Mouse (Mus musculus) heart, postnatal 0 days (tissue): ENCODE data around the gene Olfr1271. TPM values are rescaled to one million over a fixed set of nuclear protein-coding genes. Genes with fewer than 3 reads are reported as not detected.
"Not testable (repeated sequence)": the region's sequence is repeated elsewhere in the genome, so short reads cannot be mapped to it uniquely, and the experiment has no call there.

ENCODE experiments used
- ATAC-seq: fragments of 200-750 bp; cut with Nextera tagmentation; 2 replicates; pipeline ENCODE4 v1.8.0; 2017; ENCODE audit warnings: low read depth, moderate number of reproducible peaks, moderate library complexity; ENCODE audit not compliant: insufficient read depth
- DNase-seq: peaks from one replicate; pipeline ENCODE4 v3.0.0-alpha.2; 2016; ENCODE audit warnings: low spot score
- H3K27ac ChIP-seq: fragments of 300-500 bp; sonication (generic); 2 replicates; pipeline ENCODE4 v1.5.1; 2014; ENCODE audit warnings: low read depth, mild to moderate bottlenecking
- H3K27me3 ChIP-seq: fragments of 300-500 bp; sonication (generic); 2 replicates; pipeline ENCODE4 v1.6.1; 2014; ENCODE audit warnings: low read length, mixed read lengths; ENCODE audit not compliant: control insufficient read depth, insufficient read depth
- H3K36me3 ChIP-seq: fragments of 300-500 bp; sonication (generic); replicated peaks from 2 replicates; pipeline ENCODE4 v1.6.1; 2014; ENCODE audit warnings: low read length, mixed read lengths; ENCODE audit not compliant: control insufficient read depth, insufficient read depth
- H3K4me1 ChIP-seq: fragments of 300-500 bp; sonication (generic); 2 replicates; pipeline ENCODE4 v1.6.1; 2014; ENCODE audit warnings: antibody characterized with exemption; ENCODE audit not compliant: control insufficient read depth, insufficient read depth
- H3K4me2 ChIP-seq: fragments of 300-500 bp; sonication (generic); 2 replicates; pipeline ENCODE4 v1.6.1; 2014; ENCODE audit warnings: low read depth, mild to moderate bottlenecking, low read length, moderate library complexity
- H3K4me3 ChIP-seq: fragments of 300-500 bp; sonication (generic); 2 replicates; pipeline ENCODE4 v1.5.1; 2014; ENCODE audit warnings: low read depth, low read length
- H3K9ac ChIP-seq: fragments of 300-500 bp; sonication (generic); replicated peaks from 2 replicates; pipeline ENCODE4 v1.6.1; 2014; ENCODE audit warnings: low read depth, low read length, mixed read lengths
- H3K9me3 ChIP-seq: fragments of 300-500 bp; sonication (generic); replicated peaks from 2 replicates; pipeline ENCODE4 v1.6.1; 2016; ENCODE audit warnings: low read length; ENCODE audit not compliant: control insufficient read depth
- CTCF ChIP-seq: IDR thresholded peaks from 2 replicates; pipeline ENCODE4 v1.5.1; 2016; ENCODE audit warnings: antibody characterized with exemption, control low read depth, low read depth
- EP300 ChIP-seq: IDR thresholded peaks from 2 replicates; pipeline ENCODE4 v1.6.1; 2016; ENCODE audit warnings: antibody characterized with exemption, low read depth
- WGBS: fragments of 180-500 bp; shearing (Covaris S2); extraction: QIAGEN DNeasy Blood & Tissue Kit; methylation state at CpG from one replicate; pipeline ENCODE4 v1.1.7; 2014; 5-methylcytosine and 5-hydroxymethylcytosine counted together
- polyA plus RNA-seq: library from polyadenylated mRNA; unstranded; fragments of >200 nt; fragmentation: Nextera tagmentation; extraction: Ambion mirVana; gene quantifications from 2 replicates; pipeline ENCODE4 v1.2.1, GENCODE M21; 2015
- total RNA-seq: library from RNA; depleted of rRNA; stranded (reverse); fragments of >200 nt; gene quantifications from 2 replicates; pipeline ENCODE4 v1.2.3, GENCODE M21; 2014; ENCODE audit warnings: low replicate concordance; rRNA removed

Olfr1271 gene
- not detected in 2 replicates for total RNA-seq
- not detected in 2 replicates for polyA plus RNA-seq

DNA sequence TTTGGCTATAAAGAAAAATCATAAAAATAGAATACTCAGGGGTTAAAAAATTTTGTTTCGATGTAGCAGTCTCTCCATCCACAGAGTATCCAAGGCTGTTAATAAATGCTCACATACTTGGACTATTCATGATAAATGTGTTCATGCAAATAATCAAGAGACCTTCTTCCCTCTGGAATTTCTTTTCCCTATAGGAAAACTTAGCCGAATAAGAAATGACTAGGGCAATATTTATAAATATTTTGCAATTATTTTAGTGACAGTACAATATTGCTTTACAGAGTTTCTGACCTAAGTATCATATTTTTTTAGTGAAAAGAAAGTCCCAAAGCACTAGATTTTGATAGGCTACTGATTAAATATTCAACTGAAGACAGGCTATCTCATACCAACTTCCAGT lies at the start of gene Olfr1271:
Gene Olfr1271 (minus strand): TSS at position 101 of the 400 bp plus-strand sequence.
- H3K27ac ChIP-seq = no peak within 1 kb of the TSS
- WGBS = 68% methylated on average over 2 of the region's 2 CpGs
- ATAC-seq = no peak

GRCm38 (mm10) chr2:90292741-90293140 lies 21.9 kb upstream of the Olfr1271 start, which contains the start of gene Olfr1272:
Gene Olfr1272 (minus strand): TSS chr2:90292841.
- whole genome bisulfite sequencing = 89% methylated on average over 6 of the region's 6 CpGs
- DNase-seq = no peak
- H3K27ac ChIP-seq = no peak within 1 kb of the TSS

More for the DNA sequence above, at the start of gene Olfr1271:
- Histone ChIP-seq H3K4me2 (no peak within 1 kb of the TSS), H3K9me3 (no peaks in the 10 kb centered on the region), H3K4me3 (no peak within 1 kb of the TSS), H3K4me1 (no peaks in the 10 kb centered on the region), H3K9ac (no peak within 1 kb of the TSS), H3K27me3 (no peaks in the 10 kb centered on the region), H3K36me3 (no peaks in the 10 kb centered on the region)
- DNase-seq = no peak
- TF ChIP-seq EP300 = no peak
- TF ChIP-seq CTCF = no peak

GRCm38 (mm10) chr2:90257492-90257891 lies 13.3 kb downstream of the Olfr1271 start, which contains the start of gene Olfr142:
Gene Olfr142 (minus strand): TSS chr2:90257592.
- Histone ChIP-seq H3K4me3 (no peak within 1 kb of the TSS), H3K4me1 (no peaks in the 10 kb centered on the region), H3K27ac (no peak within 1 kb of the TSS), H3K9ac (no peak within 1 kb of the TSS), H3K9me3 (no peaks in the 10 kb centered on the region), H3K36me3 (no peaks in the 10 kb centered on the region), H3K4me2 (no peak within 1 kb of the TSS), H3K27me3 (no peaks in the 10 kb centered on the region)
- DNase-seq = no peak
- WGBS = 75% methylated on average over 4 of the region's 4 CpGs
- no peak for ATAC-seq
- TF ChIP-seq CTCF (no peak), EP300 (no peak)

More at GRCm38 (mm10) chr2:90292741-90293140, 21.9 kb upstream of the Olfr1271 start, which contains the start of gene Olfr1272:
- no peak within 1 kb of the TSS for H3K4me3 ChIP-seq
- TF ChIP-seq CTCF (no peak), EP300 (no peak)
- H3K4me1 ChIP-seq = no peaks in the 10 kb centered on the region
- H3K9ac ChIP-seq = no peak within 1 kb of the TSS
- H3K36me3 ChIP-seq = no peaks in the 10 kb centered on the region
- no peaks in the 10 kb centered on the region for H3K27me3 ChIP-seq
- H3K4me2 ChIP-seq = no peak within 1 kb of the TSS
- no peak for ATAC-seq
- no peaks in the 10 kb centered on the region for H3K9me3 ChIP-seq

DNA sequence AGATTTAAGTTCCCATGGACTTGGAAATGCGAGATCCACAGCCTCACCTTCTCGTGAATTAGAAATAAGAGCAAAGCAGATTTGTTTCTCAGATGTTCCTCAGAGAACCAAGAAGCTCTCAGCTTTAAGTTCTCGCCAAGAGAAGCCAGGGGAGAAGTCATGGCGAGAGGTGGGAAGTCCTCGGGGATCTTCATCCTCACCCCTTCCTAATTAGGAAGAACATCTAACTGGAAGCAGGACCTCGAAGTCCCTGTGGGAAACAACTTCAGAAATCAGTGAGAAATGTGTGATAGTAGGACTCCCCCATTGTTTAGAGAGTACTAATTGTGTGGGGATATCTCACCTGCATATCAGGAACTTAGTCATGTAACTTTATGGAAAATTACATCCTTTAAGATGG lies 46.4 kb downstream of the Olfr1271 start, which contains the start of gene Olfr1506:
Gene Olfr1506 (minus strand): TSS at position 101 of the 400 bp plus-strand sequence.
- H3K4me1 ChIP-seq, H3K9me3 ChIP-seq, ATAC-seq, H3K27me3 ChIP-seq, H3K4me3 ChIP-seq, H3K27ac ChIP-seq, H3K4me2 ChIP-seq, H3K36me3 ChIP-seq, DNase-seq, H3K9ac ChIP-seq: not testable (repeated sequence)
- no CpG with 5 or more reads among the region's 6 CpGs for WGBS

Other genes with a start within 250 kb of the Olfr1271 start
- not detected in 2 replicates for gene Olfr1264, start 245.5 kb downstream of the Olfr1271 start, total RNA-seq
- not detected in 2 replicates for gene Olfr1264, start 245.5 kb downstream of the Olfr1271 start, polyA plus RNA-seq
- not detected in 2 replicates for gene Olfr1265, start 235.7 kb downstream of the Olfr1271 start, total RNA-seq
- gene Olfr1265, start 235.7 kb downstream of the Olfr1271 start, polyA plus RNA-seq = not detected in 2 replicates
- not detected in 2 replicates for gene Olfr140, start 207.4 kb downstream of the Olfr1271 start, total RNA-seq
- not detected in 2 replicates for gene Olfr140, start 207.4 kb downstream of the Olfr1271 start, polyA plus RNA-seq
- gene Olfr1269, start 149.6 kb downstream of the Olfr1271 start, total RNA-seq = not detected in 2 replicates
- not detected in 2 replicates for gene Olfr1269, start 149.6 kb downstream of the Olfr1271 start, polyA plus RNA-seq
- not detected in 2 replicates for gene Olfr32, start 128.7 kb downstream of the Olfr1271 start, total RNA-seq
- not detected in 2 replicates for gene Olfr32, start 128.7 kb downstream of the Olfr1271 start, polyA plus RNA-seq
- gene Olfr1270, start 117.9 kb downstream of the Olfr1271 start, total RNA-seq = not detected in 2 replicates
- gene Olfr1270, start 117.9 kb downstream of the Olfr1271 start, polyA plus RNA-seq = not detected in 2 replicates
- not detected in 2 replicates for gene Olfr1506, start 46.5 kb downstream of the Olfr1271 start, total RNA-seq
- gene Olfr1506, start 46.5 kb downstream of the Olfr1271 start, polyA plus RNA-seq = not detected in 2 replicates
- gene Olfr142, start 13.4 kb downstream of the Olfr1271 start, total RNA-seq = not detected in 2 replicates
- gene Olfr142, start 13.4 kb downstream of the Olfr1271 start, polyA plus RNA-seq = not detected in 2 replicates
- not detected in 2 replicates for gene Olfr1272, start 21.8 kb upstream of the Olfr1271 start, total RNA-seq
- gene Olfr1272, start 21.8 kb upstream of the Olfr1271 start, polyA plus RNA-seq = not detected in 2 replicates
- not detected in 2 replicates for gene Gm13769, start 51.2 kb upstream of the Olfr1271 start, total RNA-seq
- gene Gm13769, start 51.2 kb upstream of the Olfr1271 start, polyA plus RNA-seq = not detected in 2 replicates
- not detected in 2 replicates for gene Olfr1274-ps, start 127.7 kb upstream of the Olfr1271 start, total RNA-seq
- gene Olfr1274-ps, start 127.7 kb upstream of the Olfr1271 start, polyA plus RNA-seq = 0.07 TPM in 1 of 2 replicates, not detected in the other